Mouse (Mus musculus): ENCODE results near the gene Etfrf1. TPM values are rescaled to one million over a fixed set of nuclear protein-coding genes. Genes with fewer than 3 reads are reported as not detected.

The Etfrf1 gene
- polyA plus RNA-seq, 1 experiment from 2014 or later: 35.1 TPM

DNA sequence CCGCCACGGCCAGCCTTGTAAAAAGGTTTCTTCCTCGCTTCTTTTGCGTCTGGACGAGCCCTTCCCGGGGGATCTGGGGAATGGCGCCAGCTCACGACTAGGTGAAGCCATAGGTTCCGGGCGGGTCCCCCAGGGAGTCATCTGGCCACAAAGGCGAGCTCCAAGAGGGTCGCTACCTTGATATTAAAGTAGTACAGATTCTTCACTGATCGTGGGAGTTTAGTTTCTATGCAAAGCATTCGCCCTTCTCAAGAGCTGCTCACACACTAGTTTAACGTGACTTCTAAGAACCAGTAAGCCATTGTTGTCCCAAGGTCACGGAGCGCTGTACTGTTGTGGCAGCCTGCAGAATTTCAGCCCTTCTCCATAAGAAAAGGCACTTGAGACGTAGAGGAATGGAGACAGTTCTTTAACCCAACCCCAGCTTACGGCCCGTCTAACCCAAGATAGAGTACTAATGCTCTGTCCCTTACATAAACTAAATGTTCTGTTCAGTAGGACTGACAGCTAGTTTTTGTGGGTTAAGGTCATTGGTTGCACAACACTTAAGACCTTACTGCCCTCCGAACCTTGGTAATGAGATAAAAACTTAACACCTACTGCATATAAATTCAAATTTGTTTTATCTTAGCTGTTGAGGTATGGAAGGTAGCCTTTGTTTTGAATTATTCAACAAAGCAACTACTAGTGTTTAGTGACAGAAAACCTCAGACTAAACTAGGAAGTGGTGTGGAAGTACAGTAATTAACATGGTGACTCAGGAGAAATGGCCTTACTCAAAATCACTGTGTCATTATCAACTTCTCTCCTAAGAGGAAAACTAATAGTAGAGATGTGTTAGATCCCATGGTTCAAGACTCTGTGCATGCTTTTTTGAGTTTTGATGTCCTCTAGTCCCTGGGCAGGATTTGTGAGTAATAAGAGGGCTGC, 707 bp downstream of the Etfrf1 start:
- 0 out of 2 replicates have a peak, but pooled peaks cover 2% of the 10 kb centered on the region for H3K36me3 ChIP-seq (ENCODE audit: control insufficient read depth, insufficient read depth, low read length)
- no peaks in the 10 kb centered on the region for H3K4me1 ChIP-seq (replicated peaks; ENCODE audit: control insufficient read depth, insufficient read depth)
- peak; percentile 29; the same call in 1 of the 2 replicates for TF ChIP-seq CTCF (IDR thresholded peaks at IDR 0.05; ENCODE audit: low read depth)
- no peak for TF ChIP-seq EP300 (optimal IDR thresholded peaks at IDR 0.05)
- H3K9ac ChIP-seq (ENCODE audit: low read length): peak overlapping the region; percentile 96
- H3K4me3 ChIP-seq (ENCODE audit: low read depth, low read length): peak overlapping the region; percentile 81
- DNase-seq (ENCODE audit: low spot score) (no peak), ATAC-seq (ENCODE audit: low FRiP score, low TSS enrichment) (peak; percentile 46)
- H3K27ac ChIP-seq (replicated peaks): peak overlapping the region; percentile 99
- no peaks in the 10 kb centered on the region for H3K9me3 ChIP-seq (ENCODE audit: control insufficient read depth, low read length)
- H3K27me3 ChIP-seq (ENCODE audit: control insufficient read depth, insufficient read depth, low read length): no peaks in the 10 kb centered on the region
- H3K4me2 ChIP-seq (replicated peaks; ENCODE audit: low read depth): peak overlapping the region; percentile 63
- WGBS: 2% methylated on average over 21 of the region's 21 CpGs

- Histone ChIP-seq H3K9ac (ENCODE audit: low read length) (no peak overlapping the region), H3K4me3 (ENCODE audit: low read depth, low read length) (no peak overlapping the region), H3K4me2 (replicated peaks; ENCODE audit: low read depth) (no peak overlapping the region), H3K36me3 (ENCODE audit: control insufficient read depth, insufficient read depth, low read length) (0 out of 2 replicates have a peak, but pooled peaks cover 2% of the 10 kb centered on the region), H3K27me3 (ENCODE audit: control insufficient read depth, insufficient read depth, low read length) (no peaks in the 10 kb centered on the region), H3K27ac (replicated peaks) (no peak overlapping the region), H3K4me1 (replicated peaks; ENCODE audit: control insufficient read depth, insufficient read depth) (no peaks in the 10 kb centered on the region), H3K9me3 (ENCODE audit: control insufficient read depth, low read length) (no peaks in the 10 kb centered on the region)
- DNase-seq (ENCODE audit: low spot score): no peak
- ATAC-seq (ENCODE audit: low FRiP score, low TSS enrichment): no peak
- TF ChIP-seq CTCF (IDR thresholded peaks at IDR 0.05; ENCODE audit: low read depth): no peak
- TF ChIP-seq EP300 (optimal IDR thresholded peaks at IDR 0.05): no peak
- WGBS: 63% methylated on average over 2 of the region's 2 CpGs
Measured at GRCm38 (mm10) chr6:145213916-145214315, 3.0 kb downstream of the Etfrf1 start.

- TF ChIP-seq EP300 (optimal IDR thresholded peaks at IDR 0.05): no peak
- TF ChIP-seq CTCF (IDR thresholded peaks at IDR 0.05; ENCODE audit: low read depth): no peak
- Histone ChIP-seq H3K9me3 (ENCODE audit: control insufficient read depth, low read length) (no peaks in the 10 kb centered on the region), H3K9ac (ENCODE audit: low read length) (no peak overlapping the region), H3K36me3 (ENCODE audit: control insufficient read depth, insufficient read depth, low read length) (peaks cover 4% of the 10 kb centered on the region; the same call in 1 of the 2 replicates), H3K27ac (replicated peaks) (no peak overlapping the region), H3K4me1 (replicated peaks; ENCODE audit: control insufficient read depth, insufficient read depth) (no peaks in the 10 kb centered on the region), H3K27me3 (ENCODE audit: control insufficient read depth, insufficient read depth, low read length) (no peaks in the 10 kb centered on the region), H3K4me3 (ENCODE audit: low read depth, low read length) (no peak overlapping the region), H3K4me2 (replicated peaks; ENCODE audit: low read depth) (no peak overlapping the region)
- DNase-seq (ENCODE audit: low spot score) (no peak), ATAC-seq (ENCODE audit: low FRiP score, low TSS enrichment) (no peak)
- WGBS: 83% methylated on average over 3 of the region's 3 CpGs
Measured at GRCm38 (mm10) chr6:145215826-145216225, 4.9 kb downstream of the Etfrf1 start.

GRCm38 (mm10) chr6:145224246-145224645, 13.3 kb downstream of the Etfrf1 start:
- no peaks in the 10 kb centered on the region for H3K27me3 ChIP-seq (ENCODE audit: control insufficient read depth, insufficient read depth, low read length)
- TF ChIP-seq CTCF (IDR thresholded peaks at IDR 0.05; ENCODE audit: low read depth) (no peak), EP300 (optimal IDR thresholded peaks at IDR 0.05) (no peak)

GRCm38 (mm10) chr6:145226296-145226695, 15.4 kb downstream of the Etfrf1 start:
- no peaks in the 10 kb centered on the region for H3K4me1 ChIP-seq (replicated peaks; ENCODE audit: control insufficient read depth, insufficient read depth)
- H3K36me3 ChIP-seq (ENCODE audit: control insufficient read depth, insufficient read depth, low read length): no peaks in the 10 kb centered on the region
- no peak overlapping the region for H3K9ac ChIP-seq (ENCODE audit: low read length)
- H3K4me3 ChIP-seq (ENCODE audit: low read depth, low read length): no peak overlapping the region
- no peaks in the 10 kb centered on the region for H3K27me3 ChIP-seq (ENCODE audit: control insufficient read depth, insufficient read depth, low read length)
- no peaks in the 10 kb centered on the region for H3K9me3 ChIP-seq (ENCODE audit: control insufficient read depth, low read length)
- 83% methylated on average over 3 of the region's 3 CpGs for WGBS
- TF ChIP-seq EP300 (optimal IDR thresholded peaks at IDR 0.05) (no peak), CTCF (IDR thresholded peaks at IDR 0.05; ENCODE audit: low read depth) (no peak)
- DNase-seq (ENCODE audit: low spot score) (no peak), ATAC-seq (ENCODE audit: low FRiP score, low TSS enrichment) (no peak)
- H3K4me2 ChIP-seq (replicated peaks; ENCODE audit: low read depth): no peak overlapping the region
- H3K27ac ChIP-seq (replicated peaks): no peak overlapping the region

More at GRCm38 (mm10) chr6:145224246-145224645, 13.3 kb downstream of the Etfrf1 start:
- H3K4me2 ChIP-seq (replicated peaks; ENCODE audit: low read depth): no peak overlapping the region
- ATAC-seq (ENCODE audit: low FRiP score, low TSS enrichment) (no peak), DNase-seq (ENCODE audit: low spot score) (no peak)
- peaks cover 2% of the 10 kb centered on the region; the same call in 1 of the 2 replicates for H3K36me3 ChIP-seq (ENCODE audit: control insufficient read depth, insufficient read depth, low read length)
- no peak overlapping the region for H3K27ac ChIP-seq (replicated peaks)
- no peaks in the 10 kb centered on the region for H3K4me1 ChIP-seq (replicated peaks; ENCODE audit: control insufficient read depth, insufficient read depth)
- no peak overlapping the region for H3K9ac ChIP-seq (ENCODE audit: low read length)
- 89% methylated on average over 6 of the region's 6 CpGs for WGBS
- no peaks in the 10 kb centered on the region for H3K9me3 ChIP-seq (ENCODE audit: control insufficient read depth, low read length)
- H3K4me3 ChIP-seq (ENCODE audit: low read depth, low read length): no peak overlapping the region

DNA sequence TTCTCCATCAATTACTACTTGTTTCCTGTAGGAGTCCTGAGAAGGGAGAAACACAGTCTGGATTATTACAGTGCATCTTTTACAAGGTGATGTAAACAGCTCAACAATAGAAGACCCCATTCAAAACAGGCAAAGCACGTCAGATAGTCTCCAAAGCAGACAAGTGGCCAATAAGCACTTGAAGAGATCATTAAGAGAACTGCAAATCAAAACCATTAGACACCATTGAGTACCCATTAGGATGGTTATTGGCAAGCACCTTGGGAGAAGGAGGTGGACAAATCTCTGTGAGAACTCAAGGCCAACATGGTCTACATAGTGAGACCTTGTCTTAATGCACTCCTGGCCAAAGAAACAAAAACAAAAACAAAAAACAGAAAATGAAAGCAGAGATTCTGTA, 23.5 kb downstream of the Etfrf1 start:
- no peak for ATAC-seq (ENCODE audit: low FRiP score, low TSS enrichment)

More for the DNA sequence above, 23.5 kb downstream of the Etfrf1 start:
- Histone ChIP-seq H3K9me3 (ENCODE audit: control insufficient read depth, low read length) (no peaks in the 10 kb centered on the region), H3K4me1 (replicated peaks; ENCODE audit: control insufficient read depth, insufficient read depth) (no peaks in the 10 kb centered on the region), H3K4me3 (ENCODE audit: low read depth, low read length) (no peak overlapping the region), H3K27me3 (ENCODE audit: control insufficient read depth, insufficient read depth, low read length) (no peaks in the 10 kb centered on the region), H3K4me2 (replicated peaks; ENCODE audit: low read depth) (no peak overlapping the region), H3K9ac (ENCODE audit: low read length) (no peak overlapping the region), H3K36me3 (ENCODE audit: control insufficient read depth, insufficient read depth, low read length) (no peaks in the 10 kb centered on the region), H3K27ac (replicated peaks) (no peak overlapping the region)
- WGBS: 90% methylated on average over 1 of the region's 1 CpGs
- no peak for DNase-seq (ENCODE audit: low spot score)
- no peak for TF ChIP-seq CTCF (IDR thresholded peaks at IDR 0.05; ENCODE audit: low read depth)

Measured in stomach, postnatal 0 days (tissue).